Mouse (Mus musculus): ENCODE results near the gene Vmn2r39.
"Not testable (repeated sequence)": the region's sequence is repeated elsewhere in the genome, so short reads cannot be mapped to it uniquely, and the experiment has no call there.

Vmn2r39 gene

DNA sequence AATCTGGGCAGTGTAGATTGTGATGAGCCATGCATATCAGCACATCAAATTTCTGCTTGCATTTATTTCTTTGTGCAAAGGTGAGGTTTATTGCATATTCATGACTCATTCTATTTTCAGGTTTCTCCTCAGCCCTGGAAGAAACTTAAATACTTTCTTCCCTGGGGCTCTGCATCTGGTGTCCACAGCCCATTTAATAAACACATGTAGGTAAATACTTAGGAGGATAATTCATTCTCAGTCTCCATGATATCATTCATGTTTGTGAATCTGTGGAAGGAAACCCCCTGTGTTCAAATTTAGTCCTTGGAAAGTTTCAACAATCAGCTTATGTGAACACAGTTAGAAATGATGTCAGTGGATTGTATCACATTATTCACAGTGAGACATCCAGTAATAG lies at the start of gene Vmn2r39:
Vmn2r39 (minus strand) TSS at position 101 of the 400 bp plus-strand sequence.
- not testable (repeated sequence) for DNase-seq

- DNase-seq = not testable (repeated sequence)
Measured at GRCm38 (mm10) chr7:9065353-9065752, 34.8 kb upstream of the Vmn2r39 start.
